Mouse (Mus musculus) CH12.LX (cell line): Measurements from ENCODE around the gene Olfr203. TPM values are rescaled to one million over a fixed set of nuclear protein-coding genes. Genes with fewer than 3 reads are reported as not detected.

Experiments
- DNase-seq: peaks from one replicate; pipeline ENCODE4 v3.0.0-alpha.2; 2013; ENCODE audit errors: extremely low read depth
- H3K27ac ChIP-seq: 2 replicates; pipeline ENCODE4 v1.5.1; 2012; ENCODE audit warnings: low read depth, mild to moderate bottlenecking, control low read depth, moderate library complexity; ENCODE audit not compliant: insufficient read depth
- H3K27me3 ChIP-seq: replicated peaks from 2 replicates; pipeline ENCODE3; 2012; ENCODE audit warnings: inconsistent platforms
- H3K36me3 ChIP-seq, 2 experiments: replicated peaks in 1 of 2; 2 replicates each; pipeline versions ENCODE3 to v1.6.1; 2012; ENCODE audit warnings: inconsistent platforms in 1 of 2, low read length in 1 of 2, mild to moderate bottlenecking in 1 of 2, mixed read lengths in 1 of 2, moderate library complexity in 1 of 2; ENCODE audit not compliant: control insufficient read depth in 1 of 2, insufficient read depth in 1 of 2
- H3K4me1 ChIP-seq, 2 experiments: 2 replicates each; pipeline ENCODE4 v1.6.1; 2012; ENCODE audit warnings: inconsistent platforms in 1 of 2, moderate library complexity in 1 of 2; ENCODE audit not compliant: insufficient read depth in 2 of 2, control insufficient read depth in 1 of 2
- H3K4me2 ChIP-seq: 2 replicates; pipeline ENCODE4 v1.6.1; 2012; ENCODE audit warnings: low read depth, mild to moderate bottlenecking, control low read depth; ENCODE audit not compliant: poor library complexity, insufficient read depth, severe bottlenecking
- H3K4me3 ChIP-seq, 3 experiments: fragments of 150-350 bp in 1 of 3; sonication (generic) in 1 of 3; replicated peaks in 1 of 3; 2 replicates each; pipeline versions ENCODE3 to v1.5.1; 2011 to 2012; ENCODE audit warnings: low read depth in 2 of 3, low read length in 2 of 3, mild to moderate bottlenecking in 2 of 3, moderate library complexity in 2 of 3, control low read depth in 1 of 3, improper control_type of control experiment in 1 of 3, inconsistent platforms in 1 of 3, mixed read lengths in 1 of 3; ENCODE audit not compliant: poor library complexity in 1 of 3
- H3K79me2 ChIP-seq: replicated peaks from 2 replicates; pipeline ENCODE4 v1.6.1; 2012; ENCODE audit warnings: mild to moderate bottlenecking, moderate library complexity; ENCODE audit not compliant: control insufficient read depth, poor library complexity, insufficient read depth, severe bottlenecking; ENCODE audit errors: extremely low read depth
- H3K9ac ChIP-seq: 2 replicates; pipeline ENCODE4 v1.6.1; 2012; ENCODE audit warnings: low read depth, mild to moderate bottlenecking, control low read depth, moderate library complexity; ENCODE audit not compliant: insufficient read depth
- H3K9me3 ChIP-seq: replicated peaks from 2 replicates; pipeline ENCODE3; 2012; ENCODE audit warnings: low read length, inconsistent platforms, mixed read lengths
- SMC3 ChIP-seq: IDR thresholded peaks from 2 replicates; pipeline ENCODE4 v1.6.1; 2011; ENCODE audit warnings: low read depth, low read length, improper control_type of control experiment
- dilution Hi-C: fragments of 300-500 bp; cut with MboI; formaldehyde crosslinking; loops from 2 replicates; pipeline ENCODE4 v1.14.3; 2020; ENCODE audit warnings: low sequenced_read_pairs; ENCODE audit not compliant: extremely low pct_unique_long_range_greater_than_20kb, extremely low pct_ligation_motif_present
- in situ Hi-C: fragments of 300-500 bp; cut with MboI; formaldehyde crosslinking; loops from 3 replicates; pipeline ENCODE4 v1.14.3; 2019; ENCODE audit warnings: low sequenced_read_pairs, low pct_ligation_motif_present, low pct_unique_long_range_greater_than_20kb, mixed read lengths
- polyA plus RNA-seq: library from polyadenylated mRNA; unstranded; fragments of >175 nt; gene quantifications from 2 replicates; pipeline ENCODE4 v1.2.1, GENCODE M21; 2012; ENCODE audit warnings: low read depth; ENCODE audit not compliant: insufficient read length
- total RNA-seq, 2 experiments: library from RNA; depleted of rRNA; stranded (reverse); fragments of 300-350 nt in 1 of 2; fragments of >200 nt in 1 of 2; gene quantifications; 2 replicates each; pipeline ENCODE4 v1.2.3; 2012 to 2014

Gene Olfr203
- total and polyA plus RNA-seq, 3 experiments, result not detected

DNA sequence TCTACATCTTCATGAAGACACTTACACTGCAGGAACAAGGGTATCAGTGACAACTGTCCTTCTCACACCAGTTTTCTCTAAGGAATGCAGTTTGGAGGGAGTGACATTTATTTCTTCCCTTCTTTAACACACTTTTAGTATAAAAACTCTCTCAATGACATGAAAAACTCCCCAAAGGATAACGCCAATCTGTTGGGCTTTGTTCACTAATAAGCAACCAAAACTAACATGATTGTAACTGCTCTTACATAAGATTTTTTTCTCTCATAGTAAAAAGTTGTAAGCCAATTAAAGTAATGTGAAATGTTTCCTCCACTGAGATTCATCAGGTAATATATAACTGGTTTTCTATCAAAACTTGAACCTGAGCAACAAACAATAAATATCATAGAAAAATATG lies 50.5 kb downstream of the Olfr203 start, which contains the start of gene Olfr206:
Gene Olfr206, minus strand, starts transcription at position 101 of the 400 bp plus-strand sequence.
- H3K4me1 ChIP-seq, result no peaks in the 10 kb centered on the region

More for the DNA sequence above, 50.5 kb downstream of the Olfr203 start, which contains the start of gene Olfr206:
- H3K79me2 ChIP-seq, result no peaks in the 10 kb centered on the region
- no peak for DNase-seq
- H3K9me3 ChIP-seq, result no peaks in the 10 kb centered on the region
- no peak within 1 kb of the TSS for H3K4me3 ChIP-seq
- no peak within 1 kb of the TSS for H3K4me2 ChIP-seq
- dilution Hi-C loops, result no loop called here
- no peaks in the 10 kb centered on the region for H3K27me3 ChIP-seq
- in situ Hi-C loops, result no loop called here
- H3K36me3 ChIP-seq, result no peaks in the 10 kb centered on the region
- no peak within 1 kb of the TSS for H3K27ac ChIP-seq
- H3K9ac ChIP-seq, result no peak within 1 kb of the TSS
- TF ChIP-seq SMC3, result no peak

Other genes starting within 250 kb of the Olfr203 start
- gene Olfr190, start 220.9 kb upstream of the Olfr203 start, total RNA-seq (2012; rRNA removed), result not detected in 2 replicates
- not detected in 2 replicates for gene Olfr190, start 220.9 kb upstream of the Olfr203 start, total RNA-seq (2014; rRNA removed)
- not detected in 2 replicates for gene Olfr190, start 220.9 kb upstream of the Olfr203 start, polyA plus RNA-seq
- not detected in 2 replicates for gene Olfr191, start 209.1 kb upstream of the Olfr203 start, total RNA-seq (2012; rRNA removed)
- not detected in 2 replicates for gene Olfr191, start 209.1 kb upstream of the Olfr203 start, total RNA-seq (2014; rRNA removed)
- not detected in 2 replicates for gene Olfr191, start 209.1 kb upstream of the Olfr203 start, polyA plus RNA-seq
- not detected in 2 replicates for gene Olfr193, start 187.0 kb upstream of the Olfr203 start, total RNA-seq (2012; rRNA removed)
- not detected in 2 replicates for gene Olfr193, start 187.0 kb upstream of the Olfr203 start, total RNA-seq (2014; rRNA removed)
- not detected in 2 replicates for gene Olfr193, start 187.0 kb upstream of the Olfr203 start, polyA plus RNA-seq
- gene Olfr194, start 177.8 kb upstream of the Olfr203 start, total RNA-seq (2012; rRNA removed), result not detected in 2 replicates
- not detected in 2 replicates for gene Olfr194, start 177.8 kb upstream of the Olfr203 start, total RNA-seq (2014; rRNA removed)
- not detected in 2 replicates for gene Olfr194, start 177.8 kb upstream of the Olfr203 start, polyA plus RNA-seq
- gene Olfr195, start 151.8 kb upstream of the Olfr203 start, total RNA-seq (2012; rRNA removed), result not detected in 2 replicates
- not detected in 2 replicates for gene Olfr195, start 151.8 kb upstream of the Olfr203 start, total RNA-seq (2014; rRNA removed)
- gene Olfr195, start 151.8 kb upstream of the Olfr203 start, polyA plus RNA-seq, result not detected in 2 replicates
- not detected in 2 replicates for gene Olfr196, start 128.4 kb upstream of the Olfr203 start, total RNA-seq (2012; rRNA removed)
- not detected in 2 replicates for gene Olfr196, start 128.4 kb upstream of the Olfr203 start, total RNA-seq (2014; rRNA removed)
- gene Olfr196, start 128.4 kb upstream of the Olfr203 start, polyA plus RNA-seq, result not detected in 2 replicates
- gene Olfr198, start 95.3 kb upstream of the Olfr203 start, total RNA-seq (2012; rRNA removed), result not detected in 2 replicates
- not detected in 2 replicates for gene Olfr198, start 95.3 kb upstream of the Olfr203 start, total RNA-seq (2014; rRNA removed)
- gene Olfr198, start 95.3 kb upstream of the Olfr203 start, polyA plus RNA-seq, result not detected in 2 replicates
- not detected in 2 replicates for gene Olfr199, start 79.1 kb upstream of the Olfr203 start, total RNA-seq (2012; rRNA removed)
- gene Olfr199, start 79.1 kb upstream of the Olfr203 start, total RNA-seq (2014; rRNA removed), result not detected in 2 replicates
- gene Olfr199, start 79.1 kb upstream of the Olfr203 start, polyA plus RNA-seq, result not detected in 2 replicates
- gene Olfr201, start 26.2 kb upstream of the Olfr203 start, total RNA-seq (2012; rRNA removed), result not detected in 2 replicates
- gene Olfr201, start 26.2 kb upstream of the Olfr203 start, total RNA-seq (2014; rRNA removed), result not detected in 2 replicates
- gene Olfr201, start 26.2 kb upstream of the Olfr203 start, polyA plus RNA-seq, result not detected in 2 replicates
- gene Olfr202, start 12.1 kb upstream of the Olfr203 start, total RNA-seq (2012; rRNA removed), result not detected in 2 replicates
- not detected in 2 replicates for gene Olfr202, start 12.1 kb upstream of the Olfr203 start, total RNA-seq (2014; rRNA removed)
- not detected in 2 replicates for gene Olfr202, start 12.1 kb upstream of the Olfr203 start, polyA plus RNA-seq
- not detected in 2 replicates for gene Olfr204, start 19.4 kb downstream of the Olfr203 start, total RNA-seq (2012; rRNA removed)
- not detected in 2 replicates for gene Olfr204, start 19.4 kb downstream of the Olfr203 start, total RNA-seq (2014; rRNA removed)
- not detected in 2 replicates for gene Olfr204, start 19.4 kb downstream of the Olfr203 start, polyA plus RNA-seq
- gene Olfr205, start 32.3 kb downstream of the Olfr203 start, total RNA-seq (2012; rRNA removed), result not detected in 2 replicates
- gene Olfr205, start 32.3 kb downstream of the Olfr203 start, total RNA-seq (2014; rRNA removed), result not detected in 2 replicates
- gene Olfr205, start 32.3 kb downstream of the Olfr203 start, polyA plus RNA-seq, result not detected in 2 replicates
- gene Olfr206, start 50.4 kb downstream of the Olfr203 start, total RNA-seq (2012; rRNA removed), result not detected in 2 replicates
- gene Olfr206, start 50.4 kb downstream of the Olfr203 start, total RNA-seq (2014; rRNA removed), result not detected in 2 replicates
- gene Olfr206, start 50.4 kb downstream of the Olfr203 start, polyA plus RNA-seq, result not detected in 2 replicates
- not detected in 2 replicates for gene Olfr209, start 65.1 kb downstream of the Olfr203 start, total RNA-seq (2012; rRNA removed)
- gene Olfr209, start 65.1 kb downstream of the Olfr203 start, total RNA-seq (2014; rRNA removed), result not detected in 2 replicates
- gene Olfr209, start 65.1 kb downstream of the Olfr203 start, polyA plus RNA-seq, result not detected in 2 replicates
- gene Gabrr3, start 108.5 kb downstream of the Olfr203 start, total RNA-seq (2012; rRNA removed), result not detected in 2 replicates
- not detected in 2 replicates for gene Gabrr3, start 108.5 kb downstream of the Olfr203 start, total RNA-seq (2014; rRNA removed)
- not detected in 2 replicates for gene Gabrr3, start 108.5 kb downstream of the Olfr203 start, polyA plus RNA-seq
- 53.6 and 59.0 TPM in 2 replicates for gene Riox2, start 172.9 kb downstream of the Olfr203 start, total RNA-seq (2012; rRNA removed)
- 43.2 and 47.3 TPM in 2 replicates for gene Riox2, start 172.9 kb downstream of the Olfr203 start, total RNA-seq (2014; rRNA removed)
- 90.7 and 102 TPM in 2 replicates for gene Riox2, start 172.9 kb downstream of the Olfr203 start, polyA plus RNA-seq